Mouse (Mus musculus) megakaryocyte, adult 5-6 weeks (primary cell): ENCODE measurements around the gene 4932438H23Rik. TPM values are rescaled to one million over a fixed set of nuclear protein-coding genes. Genes with fewer than 3 reads are reported as not detected.
"Not testable (repeated sequence)": the region's sequence is repeated elsewhere in the genome, so short reads cannot be mapped to it uniquely, and the experiment has no call there.

Source experiments
- ATAC-seq: 2 replicates; pipeline ENCODE4 v1.8.0; 2016; ENCODE audit warnings: mild to moderate bottlenecking, inconsistent platforms; ENCODE audit not compliant: poor library complexity, severe bottlenecking
- total RNA-seq, 2 experiments: library from RNA; stranded (forward) in 1 of 2; stranded (reverse) in 1 of 2; fragments of 153-499, 151-499 nt in 1 of 2; fragments of 221-1000, 200-1000 nt in 1 of 2; gene quantifications; 2 replicates each; pipeline versions ENCODE4 v1.2.3 to v1.2.4; 2015 to 2017

4932438H23Rik gene
- total RNA-seq, 2 experiments from 2014 or later: 0.09 to 0.15 TPM

DNA sequence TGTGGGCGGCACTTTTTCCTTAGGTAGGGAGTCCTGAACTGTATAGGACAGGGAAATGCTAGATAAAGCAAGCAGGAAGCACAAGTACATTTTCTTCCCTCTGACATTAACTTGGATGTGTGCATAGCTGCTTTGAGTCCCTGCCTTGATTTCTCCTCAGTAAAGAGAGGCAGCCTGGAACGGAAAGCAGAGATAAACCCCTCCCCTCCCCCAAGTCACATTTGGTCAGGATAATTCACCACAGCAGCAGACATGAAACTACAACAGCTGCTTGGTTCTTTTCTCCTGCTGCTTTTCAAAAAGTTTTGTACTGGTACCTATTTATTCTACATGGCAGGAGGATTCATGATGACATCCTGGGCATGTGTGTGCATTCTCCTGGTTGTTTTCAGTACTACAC lies 5.6 kb upstream of the 4932438H23Rik start:
- no peak for ATAC-seq

DNA sequence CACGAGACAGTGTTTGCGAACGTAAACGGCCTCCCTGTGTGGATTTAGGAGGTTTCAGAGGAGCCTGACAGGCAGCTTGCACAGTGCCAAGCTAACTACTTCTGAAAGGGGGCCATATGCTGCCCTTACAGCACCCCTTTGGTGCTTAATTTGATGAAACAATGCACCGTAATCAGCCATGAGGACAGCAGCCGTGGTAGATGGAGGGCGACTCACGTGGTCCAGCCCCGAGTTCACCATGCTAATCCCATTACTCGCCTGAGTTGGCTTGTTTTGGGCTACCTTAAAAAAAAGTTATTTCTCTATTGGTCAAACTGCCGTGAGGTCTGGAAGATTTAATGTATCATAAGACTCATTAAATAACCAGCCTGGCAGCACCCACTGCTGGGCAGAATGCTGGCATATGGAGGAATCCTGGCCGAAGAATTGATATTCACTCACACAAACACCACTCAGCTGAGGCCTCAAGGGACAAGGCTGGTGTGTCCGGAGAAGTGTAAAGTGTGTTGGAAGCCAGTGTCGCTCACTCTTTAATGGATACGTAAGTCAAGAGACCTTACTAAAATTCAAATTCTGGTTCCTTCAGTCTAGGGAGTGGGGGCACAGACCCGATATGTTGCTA lies 4.6 kb upstream of the 4932438H23Rik start:
- no peak for ATAC-seq

DNA sequence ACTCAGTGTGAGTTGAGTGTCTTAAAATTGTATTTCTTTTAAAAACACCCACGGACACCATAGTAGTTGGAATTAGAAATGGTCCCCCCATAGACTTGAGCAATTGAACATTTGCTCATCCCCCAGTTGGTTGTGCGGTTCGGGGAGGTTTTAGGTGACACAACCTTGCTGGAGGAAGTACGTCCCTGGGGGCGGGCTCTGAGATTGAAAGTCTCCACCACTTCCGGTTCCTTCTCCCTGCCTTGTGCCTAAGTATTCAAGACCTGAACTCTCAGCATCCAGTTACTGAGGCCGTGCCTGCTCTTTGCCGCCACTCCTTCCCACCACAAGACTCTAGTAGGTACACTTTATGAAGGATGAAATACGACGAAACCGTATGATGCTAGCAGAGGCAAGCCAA lies 2.9 kb upstream of the 4932438H23Rik start:
- ATAC-seq: peak; percentile 94

DNA sequence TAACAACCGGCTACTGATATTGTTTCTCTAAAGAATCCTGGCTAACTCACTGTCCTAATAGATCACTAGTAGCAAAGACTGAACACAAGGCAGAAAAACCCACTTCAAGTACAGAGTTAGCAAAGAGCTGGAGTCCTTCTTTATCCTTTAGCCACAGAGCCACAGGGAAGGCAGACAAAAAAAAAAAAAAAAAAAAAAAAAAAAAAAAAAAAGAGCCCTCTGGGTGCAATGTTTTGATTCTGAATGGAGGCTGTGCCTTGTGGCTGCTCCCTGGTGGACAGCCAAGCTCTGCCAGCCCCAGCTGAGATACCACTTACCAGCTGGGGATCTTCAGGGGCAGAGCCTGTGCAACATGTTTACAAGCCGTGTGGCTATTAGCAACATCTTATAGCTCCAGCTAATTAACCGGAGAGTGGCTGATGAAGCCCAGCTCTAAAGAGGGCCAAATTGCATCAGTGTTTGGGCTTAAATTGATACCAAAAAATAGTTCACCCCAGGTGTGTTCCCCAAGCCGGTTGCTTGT lies 2.1 kb upstream of the 4932438H23Rik start:
- no peak for ATAC-seq

DNA sequence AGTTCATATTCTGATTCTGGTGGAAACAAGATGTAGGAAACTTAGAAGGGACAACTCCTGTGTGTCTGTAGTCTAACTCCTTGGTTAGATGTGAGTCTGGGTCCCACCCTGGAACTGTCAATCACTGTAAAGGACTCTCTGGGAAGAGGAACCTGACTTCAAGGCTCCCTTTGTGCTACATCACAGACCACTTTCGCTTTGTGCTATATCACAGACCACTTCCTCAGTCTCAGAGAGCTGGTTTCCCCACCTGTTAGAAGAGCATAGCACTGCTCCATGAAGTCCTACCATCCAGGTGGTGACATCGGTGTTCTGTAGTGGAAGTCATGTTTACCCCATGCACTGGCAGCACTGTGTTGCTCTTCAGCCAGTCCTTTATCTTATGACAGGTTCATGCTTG lies 1.1 kb upstream of the 4932438H23Rik start:
- peak; percentile 74 for ATAC-seq

DNA sequence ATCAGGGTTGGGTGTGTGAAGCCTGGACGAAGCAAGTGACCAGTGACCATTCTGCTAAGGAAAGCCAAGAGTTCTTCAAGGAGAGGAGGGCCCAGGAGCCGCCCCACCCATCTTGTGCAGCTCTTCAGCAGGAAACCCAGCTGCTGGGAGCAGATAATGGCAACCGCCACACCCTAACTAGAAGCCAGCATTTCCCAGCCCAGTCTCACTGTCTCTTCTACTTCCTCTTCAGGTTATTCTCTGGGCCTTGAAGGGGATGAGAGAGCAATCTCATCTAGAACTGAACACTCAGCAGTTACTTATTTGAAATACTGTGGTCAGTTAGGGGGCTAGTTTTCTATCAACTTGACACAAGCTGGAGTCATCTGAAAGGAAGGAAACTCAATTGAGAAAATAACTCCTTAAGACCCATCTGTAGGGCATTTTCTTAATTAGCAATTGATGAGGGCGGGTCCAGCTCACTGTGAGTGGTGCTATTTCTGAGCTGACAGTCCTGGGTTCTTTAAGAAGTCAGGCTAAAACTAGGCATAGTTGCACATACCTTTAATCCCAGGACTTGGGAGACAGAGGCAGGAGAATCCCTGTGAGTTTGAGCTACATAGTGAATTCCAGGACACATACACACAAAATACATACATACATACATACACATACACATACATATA lies 8.1 kb downstream of the 4932438H23Rik start:
- peak; percentile 76 for ATAC-seq

DNA sequence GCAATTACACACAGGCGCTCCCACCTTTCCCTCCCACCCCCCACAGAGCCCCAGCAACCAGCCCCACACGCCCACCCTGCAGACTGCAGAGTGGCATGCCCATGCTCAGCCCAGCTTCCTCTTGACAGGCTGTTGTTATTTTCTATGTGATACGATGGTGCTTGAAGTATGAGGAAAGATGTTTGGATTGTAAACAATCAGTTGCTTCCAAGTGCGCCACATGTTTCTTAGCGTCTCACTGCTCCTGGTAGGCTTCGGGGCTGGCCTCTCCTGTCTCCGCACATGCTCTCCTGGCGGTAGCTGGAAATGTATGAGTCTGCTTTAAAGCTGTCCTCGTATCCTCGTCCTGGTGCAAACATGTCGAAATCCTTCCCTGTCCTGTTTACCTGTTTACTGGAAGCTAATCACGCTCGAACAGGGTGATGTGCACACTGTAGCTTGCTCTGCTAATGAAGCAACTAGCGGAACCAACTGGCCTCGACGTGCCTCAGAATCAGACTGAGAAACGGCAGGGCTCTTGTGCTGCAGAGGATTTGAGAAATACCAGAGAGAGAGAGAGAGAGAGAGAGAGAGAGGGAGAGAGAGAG lies 9.6 kb downstream of the 4932438H23Rik start:
- ATAC-seq: no peak

DNA sequence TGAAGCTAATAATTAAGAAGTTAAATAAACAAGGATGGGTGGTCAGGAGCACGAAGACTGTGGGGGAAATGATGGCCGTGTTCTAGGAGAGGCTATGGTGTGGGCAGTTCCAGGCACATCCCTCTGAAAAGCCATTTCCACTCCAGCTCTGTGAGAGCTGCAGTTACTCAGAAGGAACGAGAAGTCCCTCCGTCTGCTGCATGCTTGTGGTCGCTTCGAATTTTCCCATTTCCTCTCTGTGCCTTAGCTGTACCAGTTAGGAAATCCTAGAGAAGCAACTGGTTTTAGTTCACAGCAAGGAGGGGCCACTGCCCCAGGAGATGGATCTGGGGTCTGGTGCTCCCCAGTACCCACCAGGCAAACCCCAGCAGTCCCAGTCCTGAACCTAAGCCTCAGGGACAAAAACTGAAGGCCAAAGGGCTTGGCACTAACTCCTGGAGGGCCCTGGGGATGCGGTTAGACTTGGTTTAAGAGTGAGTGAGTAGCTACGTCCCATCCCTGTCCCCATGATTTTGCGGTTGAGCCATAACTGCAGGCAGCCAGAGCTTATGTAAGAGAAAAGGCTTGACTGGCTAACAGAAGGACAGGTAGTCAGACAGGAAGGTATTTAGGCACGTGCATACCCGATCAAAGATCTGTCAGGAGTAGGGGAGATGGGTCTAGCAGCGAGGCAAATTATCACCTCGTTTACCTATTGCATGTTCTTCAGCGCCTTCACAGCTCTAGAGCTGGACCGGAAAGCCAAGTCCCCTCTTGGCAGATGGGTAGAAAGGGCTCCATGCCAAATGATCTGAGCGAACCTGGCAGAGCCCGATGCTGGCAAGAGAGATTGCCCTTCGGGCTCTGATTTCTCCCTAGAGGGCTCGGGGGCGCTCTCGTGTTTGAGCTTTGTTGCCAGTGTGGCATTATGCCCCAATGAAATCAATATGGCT lies 10.3 kb downstream of the 4932438H23Rik start:
- ATAC-seq: peak; percentile 59

DNA sequence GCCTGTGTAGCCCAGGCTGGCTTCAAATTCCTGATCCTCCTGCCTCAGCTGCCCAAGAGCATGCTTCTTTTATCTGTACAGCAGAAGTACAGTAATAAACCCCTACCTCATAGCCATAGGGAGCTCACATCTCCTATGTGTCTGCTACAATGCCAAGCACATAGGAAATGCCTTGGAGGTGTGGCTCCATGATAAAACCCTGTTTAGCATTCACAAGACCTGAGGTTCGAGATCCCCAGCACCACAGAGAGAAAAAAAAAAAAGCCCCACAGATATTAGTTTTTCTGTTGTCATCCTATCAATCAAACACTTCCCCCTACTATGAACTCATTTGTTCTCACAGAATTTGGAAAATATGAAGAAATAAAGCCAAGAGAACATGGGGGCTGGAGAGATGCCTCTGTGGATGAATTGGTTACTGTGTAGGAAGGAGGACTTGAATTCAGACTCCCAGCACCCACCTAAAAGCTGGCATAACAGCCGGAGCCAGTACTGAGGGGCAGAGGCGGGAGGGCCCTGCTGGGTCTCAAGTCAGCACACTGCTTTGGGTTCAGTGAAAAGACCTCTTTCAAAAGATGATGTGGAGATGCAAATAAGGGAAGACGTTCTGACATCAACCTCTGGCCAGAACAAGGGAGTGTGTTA lies 11.8 kb downstream of the 4932438H23Rik start:
- ATAC-seq: no peak

DNA sequence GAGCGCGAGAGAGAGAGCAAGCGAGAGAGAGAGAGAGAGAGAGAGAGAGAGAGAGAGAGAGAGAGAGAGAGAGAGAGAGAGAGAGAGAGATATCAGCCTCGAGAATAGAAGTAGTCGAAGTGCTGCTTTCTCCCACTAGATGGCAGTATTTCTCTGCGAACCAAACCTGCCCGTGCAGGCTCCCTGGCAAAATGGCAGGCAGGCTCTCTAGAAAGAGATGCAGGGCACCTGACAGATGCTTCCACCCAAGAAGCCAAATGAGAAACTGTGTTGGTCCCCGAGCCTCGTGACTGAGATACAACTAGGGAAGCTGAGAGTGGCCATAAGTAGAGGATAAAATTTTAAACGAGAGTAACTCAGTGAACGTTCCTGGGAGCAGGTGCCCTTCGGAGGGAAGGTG lies 13.4 kb downstream of the 4932438H23Rik start:
- ATAC-seq: peak; percentile 92

DNA sequence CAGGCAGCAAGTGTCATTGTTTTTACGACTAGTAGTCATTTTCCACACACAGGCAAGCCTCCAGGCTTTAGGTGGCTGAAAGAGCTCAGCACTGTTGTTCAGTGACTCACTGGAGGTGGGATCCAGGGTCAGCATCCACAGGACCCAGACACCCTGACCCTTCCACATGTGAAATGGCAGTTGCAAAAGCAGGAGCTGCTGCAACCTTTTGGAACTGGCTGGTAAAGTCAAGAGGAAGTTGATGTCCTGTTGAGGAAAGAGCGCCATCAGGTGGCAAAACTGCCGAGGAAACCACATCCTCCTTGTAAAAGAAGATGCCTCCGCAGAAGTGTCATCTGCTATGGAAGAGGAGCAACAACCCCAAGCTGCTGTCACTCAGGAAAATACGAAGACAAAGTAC lies 18.7 kb downstream of the 4932438H23Rik start:
- ATAC-seq: peak; percentile 72

DNA sequence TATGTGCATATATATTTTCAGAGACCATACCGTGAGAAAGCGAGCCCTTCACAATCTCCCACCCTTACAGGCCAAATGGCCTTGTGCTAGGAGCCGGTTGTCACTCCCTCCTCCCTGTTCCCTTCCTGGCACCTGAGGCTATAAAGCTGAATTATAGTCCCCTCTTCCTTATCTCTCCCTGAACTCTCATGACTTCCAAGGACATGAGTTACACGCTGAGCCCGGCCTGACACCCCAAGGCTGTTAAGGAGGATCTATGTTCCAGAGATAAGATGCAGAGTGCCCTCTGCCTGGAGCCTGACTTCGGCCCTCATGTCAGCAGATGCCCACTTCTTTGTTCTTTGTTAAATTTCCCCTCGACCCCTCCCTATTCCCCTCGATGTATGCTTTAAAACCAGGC lies 19.5 kb downstream of the 4932438H23Rik start:
- not testable (repeated sequence) for ATAC-seq

DNA sequence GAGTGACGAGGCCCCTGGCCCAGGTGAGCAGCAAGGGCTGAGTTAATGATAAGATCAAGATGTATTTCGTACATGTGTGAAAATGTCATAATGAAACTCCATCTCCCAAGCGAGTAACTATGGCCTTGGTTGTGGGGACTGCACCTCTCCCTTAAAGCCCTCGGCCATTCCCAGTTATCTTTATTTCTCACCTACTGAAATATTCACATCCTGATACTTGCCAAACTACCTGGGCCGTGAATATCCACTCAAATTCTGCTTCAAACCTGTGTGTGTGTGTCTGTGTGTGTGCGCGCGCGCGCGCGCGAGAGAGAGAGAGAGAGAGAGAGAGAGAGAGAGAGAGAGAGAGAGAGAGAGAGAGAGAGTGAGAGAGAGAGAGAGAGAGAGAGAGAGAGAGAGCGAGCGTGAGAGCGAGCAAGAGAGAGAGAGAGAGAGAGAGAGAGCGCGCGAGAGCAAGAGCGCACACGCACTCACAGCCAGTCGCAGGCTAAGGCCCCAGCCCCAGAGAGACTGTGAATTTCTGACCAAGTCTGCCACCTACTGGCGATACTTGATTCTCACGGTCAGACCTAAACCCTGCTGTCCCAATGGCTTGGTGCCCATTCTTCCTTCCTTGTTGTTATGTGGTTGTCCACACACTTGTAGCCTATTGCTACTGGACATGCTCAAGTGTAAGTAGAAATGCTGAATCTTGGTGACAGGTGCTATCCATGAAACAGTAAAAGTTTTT lies 21.6 kb downstream of the 4932438H23Rik start:
- peak; percentile 98 for ATAC-seq

DNA sequence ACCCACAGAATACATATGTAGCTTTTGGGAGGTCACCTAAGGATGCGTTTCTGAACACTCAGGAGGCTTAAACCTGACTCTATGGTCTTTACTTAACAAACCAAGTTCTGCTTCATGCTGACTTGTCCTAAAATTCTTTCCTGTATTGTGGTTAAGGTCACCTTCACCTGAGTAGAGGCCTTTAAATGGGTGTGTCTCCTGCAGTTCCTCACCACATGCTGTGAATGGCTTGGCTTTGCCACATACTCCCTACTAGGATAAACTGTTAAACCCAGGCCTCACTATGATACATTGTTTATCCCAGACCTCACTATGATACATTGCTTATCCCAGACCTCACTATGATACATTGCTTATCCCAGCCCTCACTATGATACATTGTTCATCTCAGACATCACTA lies 22.7 kb downstream of the 4932438H23Rik start:
- no peak for ATAC-seq

DNA sequence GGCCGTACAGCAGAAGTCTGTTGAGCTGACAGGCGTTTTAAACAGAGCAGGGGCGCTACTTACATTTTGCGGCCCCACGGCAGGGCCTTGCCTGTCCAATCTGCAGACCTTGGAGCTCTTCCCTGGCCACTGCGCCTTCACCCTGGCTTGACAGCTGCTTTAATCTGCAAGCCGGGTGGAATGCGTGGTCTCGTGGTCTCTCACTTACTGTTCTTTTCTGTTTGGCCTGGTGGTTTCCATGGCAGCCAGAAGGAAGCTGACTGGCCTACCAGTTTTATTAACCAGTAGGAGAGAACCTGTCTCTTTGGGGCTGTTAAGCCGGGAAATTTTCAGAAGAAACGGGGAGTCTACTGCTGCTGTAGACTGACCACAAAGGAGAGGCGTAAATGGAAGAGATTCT lies 26.0 kb downstream of the 4932438H23Rik start:
- ATAC-seq: no peak

DNA sequence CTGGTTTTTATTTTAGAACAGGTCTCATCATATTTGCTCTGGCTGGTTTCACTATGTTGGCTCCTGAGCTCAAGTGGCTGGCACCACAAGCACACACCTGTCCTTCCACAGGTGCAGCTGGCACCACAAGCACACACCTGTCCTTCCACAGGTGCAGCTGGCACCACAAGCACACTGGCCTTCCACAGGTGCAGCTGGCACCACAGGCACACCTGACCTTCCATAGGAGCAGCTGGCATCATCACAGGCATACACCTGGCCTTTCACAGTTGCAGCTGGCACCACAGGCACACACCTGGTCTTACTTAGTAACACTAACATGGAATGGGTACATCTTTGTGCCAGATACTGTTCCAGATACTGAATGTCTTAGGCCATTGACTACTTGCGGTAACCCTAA lies 27.8 kb downstream of the 4932438H23Rik start:
- no peak for ATAC-seq

DNA sequence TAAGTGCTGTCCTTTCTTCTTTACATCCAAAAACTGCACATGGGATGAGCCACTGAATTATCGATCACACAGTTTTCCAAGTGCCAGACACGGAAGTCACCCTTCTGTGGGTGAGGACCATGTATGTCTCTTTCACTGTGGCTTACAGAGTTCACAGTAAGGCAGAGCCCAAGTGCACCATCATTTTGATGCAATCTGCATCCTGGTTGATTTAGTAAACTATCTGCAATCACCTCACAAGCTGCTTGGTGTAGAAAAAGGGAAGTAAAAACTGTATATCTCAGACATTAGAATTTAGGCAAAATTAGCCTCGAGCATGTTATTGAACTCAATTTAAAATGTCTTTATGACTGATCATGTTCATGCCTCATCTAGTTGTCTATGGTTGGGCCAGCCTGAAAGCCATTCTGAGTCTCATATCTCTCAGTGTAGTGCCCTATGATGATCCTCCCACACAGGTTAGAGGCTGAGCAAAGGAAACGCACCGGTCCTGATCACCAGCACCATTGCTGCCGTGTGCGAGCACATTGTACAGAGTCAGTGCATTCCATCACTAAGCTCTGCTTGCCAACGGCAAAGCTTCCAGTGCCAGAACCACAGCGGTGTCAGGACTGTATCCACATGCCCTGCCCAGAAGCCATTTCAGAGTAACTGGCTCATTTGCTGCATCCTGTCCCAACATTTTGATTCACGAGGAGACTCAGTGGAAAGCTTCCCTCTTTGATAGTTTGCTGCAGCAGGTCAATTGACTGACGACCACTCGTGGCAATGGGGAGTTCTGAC lies 30.1 kb downstream of the 4932438H23Rik start:
- ATAC-seq: peak; percentile 53

DNA sequence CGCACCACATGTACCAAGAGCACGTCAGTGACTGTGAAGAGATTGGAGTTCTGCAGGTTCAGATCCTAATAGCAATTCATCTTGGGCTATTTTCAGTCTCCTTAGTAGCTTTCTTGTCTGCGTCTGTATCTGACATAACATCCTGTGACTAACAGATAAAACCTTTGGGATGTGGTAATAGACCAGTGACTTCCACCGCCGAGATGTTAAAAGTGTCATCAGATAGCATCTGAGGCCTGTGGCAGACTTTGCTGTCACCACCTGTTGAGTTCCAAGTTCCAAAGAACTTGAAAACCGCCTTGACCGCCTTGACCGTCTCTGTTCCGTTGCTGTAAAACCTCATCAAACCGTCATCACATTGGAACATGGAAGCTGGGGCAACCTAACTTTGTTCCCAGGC lies 31.1 kb downstream of the 4932438H23Rik start:
- peak; percentile 62 for ATAC-seq
